Mouse (Mus musculus) spleen, adult 2 months (tissue): ENCODE measurements around the gene Tcl1b5.

ENCODE experiments used
- CTCF ChIP-seq: fragments of 200-500 bp; IDR thresholded peaks from 2 replicates; pipeline ENCODE4 v1.5.1; 2011; ENCODE audit warnings: mild to moderate bottlenecking, inconsistent platforms; ENCODE audit not compliant: insufficient read depth, insufficient read length, insufficient replicate concordance; ENCODE audit errors: extremely low read depth
- POLR2A ChIP-seq: fragments of 200-500 bp; IDR thresholded peaks from 2 replicates; pipeline ENCODE4 v1.6.1; 2011; ENCODE audit warnings: low read depth, low read length, inconsistent platforms

DNA sequence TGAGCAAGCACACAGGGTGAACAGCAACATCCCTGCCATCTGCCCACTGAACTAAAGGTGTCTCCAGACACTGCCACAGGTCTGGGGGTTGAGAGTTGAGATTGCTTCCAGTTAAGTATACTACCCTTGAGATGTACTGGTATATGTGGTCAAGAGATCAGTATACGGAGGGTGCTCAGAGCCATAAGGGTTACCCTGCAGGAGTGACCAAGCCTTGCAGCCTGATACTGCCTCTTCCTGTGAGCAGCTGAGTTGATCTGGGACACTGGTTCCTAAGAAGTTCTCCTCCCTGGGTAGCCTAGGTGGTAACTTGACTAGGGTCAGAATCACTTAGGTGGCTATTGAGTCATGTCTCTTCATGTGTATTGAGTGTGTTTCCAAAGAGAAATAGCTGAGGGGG lies 32.3 kb downstream of the Tcl1b5 start:
- TF ChIP-seq CTCF: no peak
- TF ChIP-seq POLR2A: no peak
